Mouse (Mus musculus): ENCODE measurements around the gene Sec23a.
"Not testable (repeated sequence)": the region's sequence is repeated elsewhere in the genome, so short reads cannot be mapped to it uniquely, and the experiment has no call there.

Sec23a gene

DNA sequence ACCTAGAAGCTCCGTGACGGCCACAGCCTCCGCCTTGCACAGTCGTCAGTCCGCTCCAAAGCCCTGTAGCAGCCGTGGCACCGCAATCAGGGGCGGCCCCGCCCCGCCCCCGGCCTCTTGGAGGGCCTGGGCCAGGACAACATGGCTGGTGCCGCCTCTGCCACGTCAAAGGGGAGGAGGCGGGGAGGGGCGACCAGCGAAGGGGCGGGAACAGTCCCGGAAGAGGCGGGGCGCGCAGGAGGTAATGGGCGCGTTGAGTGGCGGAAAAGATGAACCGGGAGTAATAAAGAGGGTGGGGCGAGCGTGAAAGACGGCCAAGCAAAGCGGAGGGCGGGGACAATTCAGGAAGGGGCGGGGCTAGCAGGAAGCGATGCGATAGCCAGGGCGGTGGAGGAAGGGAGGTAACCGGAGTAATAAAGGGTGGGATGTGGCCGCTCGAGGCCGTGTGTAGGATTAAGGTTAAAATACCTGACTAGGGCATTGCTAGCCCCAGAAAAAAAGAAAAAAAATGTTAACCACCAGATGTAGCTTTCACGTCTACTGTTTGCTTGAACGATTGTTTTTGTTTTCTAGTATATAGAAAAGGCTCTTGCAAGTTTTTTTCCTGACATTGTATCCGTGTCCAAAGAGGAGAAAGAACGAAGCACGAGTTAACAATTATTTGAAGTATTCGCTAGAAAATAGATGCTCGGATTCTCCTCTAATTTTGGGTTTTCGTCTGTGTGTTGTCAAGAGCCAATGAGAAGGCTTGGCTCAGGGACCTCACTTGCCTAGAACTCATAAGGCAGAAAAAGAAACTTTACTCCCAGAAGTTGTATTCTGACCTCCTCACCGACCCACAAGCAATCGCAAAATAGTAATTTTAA, at the start of gene Sec23a:
Sec23a (minus strand) TSS at position 174 of the 866 bp plus-strand sequence.
- DNase-seq: peak; percentile 99

DNA sequence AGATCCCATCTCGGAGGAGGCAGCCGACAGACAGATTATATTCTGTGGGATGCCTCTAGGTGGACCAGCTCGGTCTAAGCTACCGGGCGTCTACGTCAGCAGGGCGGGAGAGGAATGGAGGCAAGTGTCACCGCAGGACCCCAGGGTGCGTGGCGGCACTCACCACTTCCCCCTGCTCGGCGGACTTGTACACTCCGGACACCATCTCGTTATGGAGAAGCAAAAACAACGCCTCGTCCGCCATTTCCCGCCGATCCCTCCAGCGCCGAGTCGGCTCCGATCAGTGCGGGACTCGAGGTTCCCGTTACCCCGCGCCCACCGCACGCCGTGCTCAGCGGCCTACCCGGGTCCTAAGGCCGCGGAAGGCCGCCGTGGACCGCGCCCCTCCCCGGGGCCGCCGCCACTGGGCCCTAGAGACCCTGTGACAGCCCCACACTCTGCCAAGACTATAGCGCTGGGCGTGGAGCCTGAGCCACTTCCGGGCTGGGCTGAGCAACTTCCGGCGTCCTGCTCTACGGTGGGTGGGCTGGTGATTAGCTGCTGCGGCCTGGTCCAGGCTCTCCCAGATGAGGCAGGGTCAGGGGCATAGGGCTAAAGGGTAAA, 49.3 kb upstream of the Sec23a start, which contains the start of gene Trappc6b:
Trappc6b (minus strand) TSS at position 480 of the 603 bp plus-strand sequence.
- DNase-seq: peak; percentile 78 to 82

DNA sequence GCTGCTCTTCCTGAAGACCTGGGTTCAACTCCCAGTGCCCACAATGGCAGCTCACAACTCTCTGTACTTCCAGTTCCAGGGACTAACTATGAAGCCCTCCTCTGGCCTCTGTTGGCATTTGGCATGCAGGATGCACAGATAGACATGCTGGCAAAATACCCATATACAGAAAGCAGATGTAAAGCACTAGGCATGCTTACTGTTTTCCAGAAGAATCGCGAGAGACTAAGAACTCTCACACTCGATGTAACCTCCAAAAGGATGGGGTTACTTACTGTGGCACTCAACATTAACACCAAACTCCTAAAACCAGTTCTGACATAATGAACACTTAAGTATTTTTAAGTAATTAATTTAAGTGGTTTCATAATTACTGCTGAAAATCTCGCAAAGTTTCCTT, 48.5 kb upstream of the Sec23a start:
- no peak for DNase-seq

DNA sequence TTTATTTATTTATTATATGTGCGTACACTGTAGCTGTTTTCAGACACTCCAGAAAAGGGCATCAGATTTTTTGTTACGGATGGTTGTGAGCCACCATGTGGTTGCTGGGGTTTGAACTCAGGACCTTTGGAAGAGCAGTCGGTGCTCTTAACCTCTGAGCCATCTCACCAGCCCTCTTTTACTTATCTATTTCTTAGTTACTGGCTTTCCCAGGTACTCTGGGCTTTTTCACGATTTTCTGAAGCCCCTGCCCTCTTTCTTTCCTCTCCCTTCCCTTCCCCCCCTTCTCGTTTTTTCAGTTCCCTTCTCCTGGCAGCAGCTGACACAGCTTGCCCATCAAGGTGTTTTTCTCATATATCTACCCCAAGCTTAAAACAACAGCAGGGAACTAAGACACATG, 46.4 kb upstream of the Sec23a start:
- not testable (repeated sequence) for DNase-seq

DNA sequence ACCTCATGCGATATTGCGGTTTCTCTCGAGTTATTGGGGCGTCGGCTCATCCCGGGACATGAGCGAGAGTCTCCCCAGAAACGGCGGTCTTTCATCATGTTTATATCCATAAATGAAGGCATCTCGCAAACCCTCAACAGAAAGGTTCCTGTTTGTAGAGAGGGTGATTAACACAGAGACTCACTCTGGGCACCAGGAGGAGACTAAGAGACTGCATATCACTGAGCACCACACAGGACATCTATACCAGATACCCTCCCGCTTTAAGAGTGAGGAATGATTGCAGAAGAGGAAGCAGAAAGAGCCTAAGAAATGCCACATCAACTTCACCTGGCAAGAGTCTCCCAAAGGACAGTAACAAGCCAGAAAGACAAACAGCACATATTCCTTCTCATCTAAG, 44.4 kb upstream of the Sec23a start:
- DNase-seq: no peak

GRCm38 (mm10) chr12:59055196-59055850, 43.5 kb upstream of the Sec23a start:
- DNase-seq: no peak

DNA sequence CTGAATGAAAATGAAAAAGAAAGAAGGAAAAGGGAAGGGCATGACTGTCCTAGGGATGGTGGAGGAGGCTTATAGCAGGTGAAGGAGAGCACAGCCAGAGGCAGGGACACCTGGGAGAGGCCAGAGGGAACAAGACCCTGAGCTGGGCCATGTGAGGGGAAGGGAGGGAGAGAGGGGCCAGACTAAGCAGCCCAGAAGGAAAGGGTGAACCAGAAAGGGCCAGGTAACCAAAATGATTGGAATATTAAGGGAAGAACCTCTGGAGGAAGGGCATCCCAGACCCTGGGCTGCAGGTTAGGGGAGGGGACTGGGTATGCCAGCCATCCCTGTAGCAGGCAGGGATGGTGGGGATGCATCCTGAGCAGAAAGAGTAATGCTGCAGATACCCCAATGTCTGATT, 42.2 kb upstream of the Sec23a start:
- no peak for DNase-seq

GRCm38 (mm10) chr12:59053166-59053565, 41.3 kb upstream of the Sec23a start:
- DNase-seq: no peak

GRCm38 (mm10) chr12:59052470-59052869, 40.7 kb upstream of the Sec23a start:
- DNase-seq: no peak

DNA sequence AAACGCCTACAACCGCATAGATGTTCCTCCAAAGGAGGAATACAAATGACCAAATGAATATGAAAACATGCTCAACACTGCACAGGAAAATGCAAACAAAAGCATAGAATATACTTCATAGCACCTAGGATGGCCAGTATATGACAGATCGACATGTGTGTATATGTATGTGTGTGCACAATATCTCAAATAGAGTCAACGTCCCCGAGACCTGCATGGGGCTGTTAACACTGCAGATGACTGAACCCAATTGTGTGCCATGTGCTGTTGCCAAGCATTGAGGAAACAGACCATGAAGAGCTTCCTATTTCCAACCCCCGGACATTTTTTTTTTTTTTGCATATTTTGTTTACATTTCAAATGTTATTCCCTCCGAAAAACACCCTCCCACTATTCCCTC, 29.0 kb upstream of the Sec23a start:
- DNase-seq: peak; percentile 42 to 52

GRCm38 (mm10) chr12:59039971-59040844, 28.4 kb upstream of the Sec23a start:
- peak; percentile 60 to 65 for DNase-seq

DNA sequence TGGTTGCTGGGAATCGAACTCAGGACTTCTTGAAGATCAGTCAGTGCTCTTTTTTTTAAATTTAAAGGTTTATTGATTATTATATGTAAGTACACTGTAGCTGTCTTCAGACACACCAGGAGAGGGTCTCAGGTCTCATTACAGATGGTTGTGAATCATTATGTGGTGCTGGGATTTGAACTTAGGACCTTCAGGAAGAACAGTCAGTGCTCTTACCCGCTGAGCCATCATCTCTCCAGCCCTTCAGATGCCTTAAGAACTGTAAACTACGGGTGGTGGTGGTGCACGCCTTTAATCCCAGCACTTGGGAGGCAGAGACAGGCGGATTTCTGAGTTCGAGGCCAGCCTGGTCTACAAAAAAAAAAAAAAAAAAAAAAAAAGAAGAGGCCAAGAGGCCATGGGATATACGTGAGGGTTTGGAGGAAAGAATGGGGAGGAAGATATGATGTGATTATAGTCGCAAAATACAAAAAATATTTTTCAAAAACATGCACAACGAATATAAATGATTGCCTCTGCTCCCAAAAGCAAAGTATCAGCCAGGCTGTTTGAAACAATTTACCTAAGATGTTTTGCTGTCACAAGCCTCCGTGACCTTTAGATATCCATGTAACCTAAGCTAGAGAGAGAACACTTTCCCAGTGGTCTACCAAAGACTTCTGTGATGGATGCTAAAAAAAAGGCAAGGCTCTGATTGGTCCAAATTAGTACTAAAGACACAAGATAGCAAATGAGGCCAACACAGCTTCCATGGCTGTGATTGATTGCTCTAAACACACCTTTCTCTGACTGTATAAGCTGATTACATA, 27.5 kb upstream of the Sec23a start:
- no peak for DNase-seq

DNA sequence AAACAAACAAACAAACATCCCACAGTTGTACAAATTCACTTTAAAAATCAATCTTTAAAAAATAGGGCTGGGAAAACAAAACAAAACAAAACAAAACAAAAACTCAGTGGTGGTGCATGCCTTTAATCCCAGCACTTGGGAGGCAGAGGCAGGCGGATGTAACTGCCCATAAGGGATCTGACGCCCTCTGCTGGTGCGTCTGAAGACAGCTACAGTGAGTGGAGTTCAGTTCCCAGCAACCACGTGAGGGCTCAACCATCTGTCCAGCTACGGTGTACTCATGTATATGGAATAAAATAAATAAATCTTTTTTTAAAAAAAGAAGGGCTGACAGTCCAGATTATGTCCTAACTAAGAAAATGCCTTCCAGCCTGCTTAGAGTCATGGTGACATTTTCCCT, 20.3 kb upstream of the Sec23a start:
- peak; percentile 35 to 36 for DNase-seq

GRCm38 (mm10) chr12:59021306-59021705, 9.5 kb upstream of the Sec23a start:
- no peak for DNase-seq

GRCm38 (mm10) chr12:59019891-59020290, 8.1 kb upstream of the Sec23a start:
- no peak for DNase-seq

- DNase-seq: no peak
These were observed 6.2 kb upstream of the Sec23a start for GRCm38 (mm10) chr12:59017970-59018369.

DNA sequence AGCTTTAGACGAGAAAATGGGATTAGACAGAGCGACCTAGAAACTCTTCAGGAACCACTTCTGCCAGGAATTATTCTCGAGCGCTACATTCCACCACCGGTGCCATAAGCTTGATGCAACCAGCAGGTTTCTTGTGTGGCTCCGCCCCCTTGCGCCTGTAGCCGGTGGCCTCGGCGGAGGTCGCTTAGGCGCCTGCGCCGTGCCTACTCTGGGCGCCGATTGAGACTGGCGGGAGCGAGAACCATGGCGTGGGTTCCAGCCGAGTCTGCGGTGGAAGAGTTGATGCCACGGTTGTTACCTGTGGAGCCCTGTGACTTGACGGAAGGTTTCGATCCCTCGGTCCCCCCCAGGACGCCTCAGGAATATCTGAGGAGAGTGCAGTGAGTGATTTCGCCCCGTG, 1.4 kb upstream of the Sec23a start, which contains the start of gene Gemin2:
Gemin2 (plus strand) TSS at position 160 of the 400 bp plus-strand sequence.
- DNase-seq: peak; percentile 90 to 91

DNA sequence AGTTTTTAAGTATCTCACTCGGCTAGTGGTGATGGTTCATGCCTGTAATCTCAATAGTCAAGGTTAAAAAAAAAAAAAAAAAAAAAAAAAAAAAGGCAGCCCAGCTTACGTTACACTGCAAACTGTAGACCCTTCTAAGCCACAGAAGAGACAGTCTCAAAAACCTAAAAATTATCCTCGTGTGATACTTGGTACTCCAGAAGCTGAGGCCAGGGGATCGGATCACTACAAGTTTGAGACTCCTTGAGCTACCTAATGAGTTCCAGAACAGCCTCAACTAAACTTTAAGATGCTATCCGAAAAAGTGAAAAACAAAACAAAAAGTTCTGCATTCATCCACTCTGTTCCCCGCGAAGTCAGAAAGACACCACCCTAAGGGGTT, 884 bp upstream of the Sec23a start:
- no peak for DNase-seq

GRCm38 (mm10) chr12:59011275-59011843, 458 bp downstream of the Sec23a start:
- DNase-seq: no peak

DNA sequence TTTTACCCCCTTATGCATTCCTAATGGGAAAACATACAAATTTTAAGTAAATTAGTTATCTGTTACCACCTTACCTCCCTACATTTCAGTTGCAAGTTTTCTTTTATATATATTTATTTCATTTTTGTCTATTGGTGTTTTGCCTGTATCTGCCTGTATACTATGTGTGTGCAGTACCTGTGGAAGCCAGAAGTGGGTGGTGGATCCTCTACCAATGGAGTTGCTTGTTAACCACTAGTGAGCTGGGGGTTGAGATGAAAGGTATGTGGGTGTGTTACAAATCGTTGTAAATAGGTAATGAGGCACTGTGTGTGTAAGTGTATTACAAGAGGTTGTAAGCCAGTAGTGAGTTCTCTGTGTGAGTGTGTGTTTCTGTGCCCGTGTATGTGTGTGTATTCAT, 1.3 kb downstream of the Sec23a start:
- DNase-seq: peak; percentile 35 to 45

GRCm38 (mm10) chr12:58985766-58986165, 26.1 kb downstream of the Sec23a start:
- DNase-seq: no peak

All from B cell, adult 2 months (primary cell).